Mouse (Mus musculus): ENCODE results near the gene Zfhx2. TPM values are rescaled to one million over a fixed set of nuclear protein-coding genes. Genes with fewer than 3 reads are reported as not detected.

Gene Zfhx2
- polyA plus RNA-seq, 1 experiment from 2014 or later = 1.2 TPM

DNA sequence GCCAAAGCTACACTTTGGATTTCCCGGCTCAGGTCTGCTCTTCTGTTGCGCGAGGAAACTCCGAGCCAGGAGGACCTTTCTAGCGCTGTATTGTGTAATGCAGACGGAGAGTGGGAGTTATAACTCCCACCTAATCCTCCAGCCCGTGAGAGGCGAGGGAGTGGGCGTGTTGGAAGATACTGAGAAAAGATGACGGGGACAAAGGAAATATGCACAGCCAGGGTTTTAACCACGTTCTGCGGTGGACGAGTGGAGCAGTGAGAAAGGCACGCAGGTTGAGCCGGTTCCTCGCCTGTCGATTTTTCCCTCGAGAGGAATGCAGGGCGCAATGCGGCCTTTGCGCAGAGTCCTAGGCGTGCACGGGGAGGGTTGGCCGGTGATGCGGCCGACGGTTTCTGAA is 77.5 kb downstream of the Zfhx2 start:
- H3K9me3 ChIP-seq (replicated peaks) = no peaks in the 10 kb centered on the region
- ATAC-seq (ENCODE audit: low read depth) (peak; percentile 51), DNase-seq (no peak)
- peak overlapping the region; percentile 77 for H3K4me3 ChIP-seq (replicated peaks)
- no peaks in the 10 kb centered on the region for H3K27me3 ChIP-seq
- H3K4me2 ChIP-seq = peak overlapping the region; percentile 89
- H3K27ac ChIP-seq = peak overlapping the region; percentile 84
- H3K9ac ChIP-seq = peak overlapping the region; percentile 78
- WGBS (ENCODE audit: insufficient replicate concordance) = 1% methylated on average over 27 of the region's 27 CpGs
- H3K4me1 ChIP-seq (replicated peaks) = peaks cover 20% of the 10 kb centered on the region
- H3K36me3 ChIP-seq = peaks cover 20% of the 10 kb centered on the region

DNA sequence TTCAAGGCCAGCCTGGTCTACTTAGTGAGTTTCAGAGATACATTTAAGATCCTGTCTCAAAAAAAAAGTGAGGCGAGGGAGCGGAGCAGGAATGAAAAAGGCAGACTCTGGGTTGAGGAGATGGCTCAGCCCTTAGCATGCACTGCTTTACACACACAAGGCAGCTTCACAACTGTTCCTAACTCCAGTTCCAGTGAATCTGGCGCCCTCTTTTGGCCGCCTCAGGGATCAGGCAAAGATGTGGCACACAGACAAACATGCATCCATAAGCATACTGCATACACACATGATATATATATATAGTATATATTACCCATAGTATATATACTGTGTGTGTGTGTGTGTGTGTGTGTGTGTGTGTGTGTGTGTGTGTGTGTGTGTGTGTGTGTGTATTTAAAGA is 81.0 kb downstream of the Zfhx2 start:
- 54% methylated on average over 4 of the region's 4 CpGs for WGBS (ENCODE audit: insufficient replicate concordance)
- no peaks in the 10 kb centered on the region for H3K27me3 ChIP-seq

More for the DNA sequence above, 81.0 kb downstream of the Zfhx2 start:
- DNase-seq (no peak), ATAC-seq (ENCODE audit: low read depth) (no peak)
- H3K36me3 ChIP-seq = no peaks in the 10 kb centered on the region
- no peaks in the 10 kb centered on the region for H3K9me3 ChIP-seq (replicated peaks)
- H3K4me2 ChIP-seq = no peak overlapping the region
- H3K4me3 ChIP-seq (replicated peaks) = no peak overlapping the region
- H3K27ac ChIP-seq = no peak overlapping the region
- peaks cover 9% of the 10 kb centered on the region for H3K4me1 ChIP-seq (replicated peaks)
- no peak overlapping the region for H3K9ac ChIP-seq

Other genes starting within 250 kb of the Zfhx2 start
- gene Homez, start 221.4 kb downstream of the Zfhx2 start, polyA plus RNA-seq (2015; fragmentation: Nextera tagmentation; extraction: Ambion mirVana) = 2.2 TPM in 2 replicates
- gene Ppp1r3e, start 214.8 kb downstream of the Zfhx2 start, polyA plus RNA-seq (2015; fragmentation: Nextera tagmentation; extraction: Ambion mirVana) = 0.41 and 0.50 TPM in 2 replicates
- 0.57 and 0.62 TPM in 2 replicates for gene Bcl2l2, start 208.9 kb downstream of the Zfhx2 start, polyA plus RNA-seq (2015; fragmentation: Nextera tagmentation; extraction: Ambion mirVana)
- 0.09 TPM in 1 of 2 replicates, not detected in the other for gene Gm20521, start 208.9 kb downstream of the Zfhx2 start, polyA plus RNA-seq (2015; fragmentation: Nextera tagmentation; extraction: Ambion mirVana)
- 53.9 and 59.1 TPM in 2 replicates for gene Pabpn1, start 199.8 kb downstream of the Zfhx2 start, polyA plus RNA-seq (2015; fragmentation: Nextera tagmentation; extraction: Ambion mirVana)
- 2.0 and 2.1 TPM in 2 replicates for gene Slc22a17, start 179.2 kb downstream of the Zfhx2 start, polyA plus RNA-seq (2015; fragmentation: Nextera tagmentation; extraction: Ambion mirVana)
- gene Efs, start 166.2 kb downstream of the Zfhx2 start, polyA plus RNA-seq (2015; fragmentation: Nextera tagmentation; extraction: Ambion mirVana) = 0.71 TPM in 2 replicates
- gene Il25, start 159.6 kb downstream of the Zfhx2 start, polyA plus RNA-seq (2015; fragmentation: Nextera tagmentation; extraction: Ambion mirVana) = not detected in 2 replicates
- gene Cmtm5, start 156.1 kb downstream of the Zfhx2 start, polyA plus RNA-seq (2015; fragmentation: Nextera tagmentation; extraction: Ambion mirVana) = 0.20 TPM in 1 of 2 replicates, not detected in the other
- gene Myh6, start 125.4 kb downstream of the Zfhx2 start, polyA plus RNA-seq (2015; fragmentation: Nextera tagmentation; extraction: Ambion mirVana) = 0.69 and 2.9 TPM in 2 replicates
- not detected in 2 replicates for gene Gm17428, start 115.4 kb downstream of the Zfhx2 start, polyA plus RNA-seq (2015; fragmentation: Nextera tagmentation; extraction: Ambion mirVana)
- gene Myh7, start 97.7 kb downstream of the Zfhx2 start, polyA plus RNA-seq (2015; fragmentation: Nextera tagmentation; extraction: Ambion mirVana) = 0.98 and 6.2 TPM in 2 replicates
- 55.5 and 61.8 TPM in 2 replicates for gene Ngdn, start 76.9 kb downstream of the Zfhx2 start, polyA plus RNA-seq (2015; fragmentation: Nextera tagmentation; extraction: Ambion mirVana)
- 5.5 TPM in 2 replicates for gene Thtpa, start 2.5 kb upstream of the Zfhx2 start, polyA plus RNA-seq (2015; fragmentation: Nextera tagmentation; extraction: Ambion mirVana)
- 26.1 and 27.6 TPM in 2 replicates for gene Ap1g2, start 14.3 kb upstream of the Zfhx2 start, polyA plus RNA-seq (2015; fragmentation: Nextera tagmentation; extraction: Ambion mirVana)
- 0.06 and 0.07 TPM in 2 replicates for gene Jph4, start 24.6 kb upstream of the Zfhx2 start, polyA plus RNA-seq (2015; fragmentation: Nextera tagmentation; extraction: Ambion mirVana)
- not detected in 2 replicates for gene Dhrs2, start 129.7 kb upstream of the Zfhx2 start, polyA plus RNA-seq (2015; fragmentation: Nextera tagmentation; extraction: Ambion mirVana)

Measured in liver, embryonic 13.5 days (tissue).